Mouse (Mus musculus) limb, embryonic 15.5 days (tissue): ENCODE measurements at regions not wholly inside any gene's neighbourhood (a gene's known extent, or its start where the extent isn't known, plus 50 kb on each side); places are given as distances from the start of the nearest gene placed in this dataset.

ENCODE experiments used
- ATAC-seq: fragments of 200-750 bp; cut with Nextera tagmentation; 2 replicates; pipeline ENCODE4 v1.8.0; 2017; ENCODE audit warnings: low read depth, moderate TSS enrichment; ENCODE audit not compliant: insufficient number of reproducible peaks, low FRiP score, low TSS enrichment
- H3K27ac ChIP-seq: fragments of 300-500 bp; sonication (generic); 2 replicates; pipeline ENCODE4 v1.5.1; 2015; ENCODE audit warnings: moderate library complexity, mild to moderate bottlenecking, inconsistent platforms
- H3K27me3 ChIP-seq: fragments of 300-500 bp; sonication (generic); 2 replicates; pipeline ENCODE4 v1.6.1; 2015; ENCODE audit warnings: inconsistent platforms
- H3K36me3 ChIP-seq: fragments of 300-500 bp; sonication (generic); 2 replicates; pipeline ENCODE4 v1.6.1; 2015; ENCODE audit warnings: inconsistent platforms
- H3K4me1 ChIP-seq: fragments of 300-500 bp; sonication (generic); 2 replicates; pipeline ENCODE4 v1.6.1; 2015; ENCODE audit warnings: inconsistent platforms
- H3K4me2 ChIP-seq: fragments of 300-500 bp; sonication (generic); 2 replicates; pipeline ENCODE4 v1.6.1; 2015; ENCODE audit warnings: mild to moderate bottlenecking, inconsistent platforms
- H3K4me3 ChIP-seq: fragments of 300-500 bp; sonication (generic); 2 replicates; pipeline ENCODE4 v1.5.1; 2015; ENCODE audit warnings: mild to moderate bottlenecking, inconsistent platforms
- H3K9ac ChIP-seq: fragments of 300-500 bp; sonication (generic); 2 replicates; pipeline ENCODE4 v1.6.1; 2015; ENCODE audit warnings: inconsistent platforms
- H3K9me3 ChIP-seq: fragments of 300-500 bp; sonication (generic); 2 replicates; pipeline ENCODE4 v1.6.1; 2016; ENCODE audit warnings: inconsistent platforms
- WGBS: fragments of 180-500 bp; shearing (Covaris S2); methylation state at CpG from one replicate; pipeline ENCODE4 v1.1.7; 2015; 5-methylcytosine and 5-hydroxymethylcytosine counted together

- Histone ChIP-seq H3K9ac (no peak overlapping the region), H3K36me3 (no peaks in the 10 kb centered on the region), H3K9me3 (no peaks in the 10 kb centered on the region), H3K4me2 (no peak overlapping the region), H3K4me1 (no peaks in the 10 kb centered on the region), H3K27ac (no peak overlapping the region), H3K4me3 (no peak overlapping the region), H3K27me3 (no peaks in the 10 kb centered on the region)
- no peak for ATAC-seq
- 63% methylated on average over 5 of the region's 5 CpGs for WGBS
Measured at GRCm38 (mm10) chr3:115590716-115591115, 124.2 kb downstream of the S1pr1 start.

GRCm38 (mm10) chr3:115588585-115588984, 126.3 kb downstream of the S1pr1 start:
- no peak overlapping the region for H3K9ac ChIP-seq
- H3K36me3 ChIP-seq, result no peaks in the 10 kb centered on the region
- H3K27me3 ChIP-seq, result no peaks in the 10 kb centered on the region
- H3K9me3 ChIP-seq, result no peaks in the 10 kb centered on the region
- WGBS, result 33% methylated on average over 2 of the region's 2 CpGs
- no peak for ATAC-seq
- H3K4me1 ChIP-seq, result no peaks in the 10 kb centered on the region
- no peak overlapping the region for H3K27ac ChIP-seq
- H3K4me2 ChIP-seq, result no peak overlapping the region
- H3K4me3 ChIP-seq, result no peak overlapping the region

GRCm38 (mm10) chr3:115580131-115580932, 134.5 kb downstream of the S1pr1 start:
- no peaks in the 10 kb centered on the region for H3K4me1 ChIP-seq
- H3K27ac ChIP-seq, result no peak overlapping the region
- no peaks in the 10 kb centered on the region for H3K9me3 ChIP-seq
- WGBS, result 35% methylated on average over 4 of the region's 4 CpGs
- H3K4me2 ChIP-seq, result no peak overlapping the region
- ATAC-seq, result no peak
- no peaks in the 10 kb centered on the region for H3K36me3 ChIP-seq
- no peak overlapping the region for H3K9ac ChIP-seq
- no peaks in the 10 kb centered on the region for H3K27me3 ChIP-seq
- no peak overlapping the region for H3K4me3 ChIP-seq

- H3K4me2 ChIP-seq, result no peak overlapping the region
- H3K27me3 ChIP-seq, result no peaks in the 10 kb centered on the region
- no peak overlapping the region for H3K27ac ChIP-seq
- no peaks in the 10 kb centered on the region for H3K9me3 ChIP-seq
- no peak for ATAC-seq
- H3K4me1 ChIP-seq, result no peaks in the 10 kb centered on the region
- H3K9ac ChIP-seq, result no peak overlapping the region
- no peaks in the 10 kb centered on the region for H3K36me3 ChIP-seq
- WGBS, result 87% methylated on average over 2 of the region's 2 CpGs
- no peak overlapping the region for H3K4me3 ChIP-seq
Measured at GRCm38 (mm10) chr3:115575371-115575770, 139.5 kb downstream of the S1pr1 start.

- no peaks in the 10 kb centered on the region for H3K36me3 ChIP-seq
- no peak overlapping the region for H3K9ac ChIP-seq
- WGBS, result 79% methylated on average over 7 of the region's 7 CpGs
- H3K27ac ChIP-seq, result no peak overlapping the region
- no peaks in the 10 kb centered on the region for H3K9me3 ChIP-seq
- H3K4me1 ChIP-seq, result no peaks in the 10 kb centered on the region
- H3K4me2 ChIP-seq, result no peak overlapping the region
- H3K4me3 ChIP-seq, result no peak overlapping the region
- ATAC-seq, result no peak
- no peaks in the 10 kb centered on the region for H3K27me3 ChIP-seq
Measured at GRCm38 (mm10) chr3:115562735-115563134, 152.1 kb downstream of the S1pr1 start.

GRCm38 (mm10) chr3:115554809-115555708, 159.8 kb downstream of the S1pr1 start:
- Histone ChIP-seq H3K36me3 (no peaks in the 10 kb centered on the region), H3K9me3 (no peaks in the 10 kb centered on the region), H3K4me2 (no peak overlapping the region), H3K27me3 (no peaks in the 10 kb centered on the region), H3K9ac (no peak overlapping the region), H3K4me1 (peaks cover 12% of the 10 kb centered on the region), H3K4me3 (no peak overlapping the region), H3K27ac (no peak overlapping the region)
- 39% methylated on average over 10 of the region's 10 CpGs for WGBS
- ATAC-seq, result no peak

GRCm38 (mm10) chr3:115553848-115554515, 160.9 kb downstream of the S1pr1 start:
- H3K27ac ChIP-seq, result no peak overlapping the region
- no peaks in the 10 kb centered on the region for H3K36me3 ChIP-seq
- peak overlapping the region; percentile 24; the same call in 1 of the 2 replicates for H3K4me2 ChIP-seq
- no peaks in the 10 kb centered on the region for H3K27me3 ChIP-seq
- no peaks in the 10 kb centered on the region for H3K9me3 ChIP-seq
- H3K4me1 ChIP-seq, result peaks cover 12% of the 10 kb centered on the region
- 20% methylated on average over 10 of the region's 10 CpGs for whole genome bisulfite sequencing
- H3K9ac ChIP-seq, result no peak overlapping the region
- no peak overlapping the region; the same call in 1 of the 2 replicates for H3K4me3 ChIP-seq
- no peak for ATAC-seq

GRCm38 (mm10) chr3:115541789-115542188, 173.1 kb downstream of the S1pr1 start:
- Histone ChIP-seq H3K9ac (no peak overlapping the region), H3K4me2 (no peak overlapping the region), H3K9me3 (no peaks in the 10 kb centered on the region), H3K4me3 (no peak overlapping the region), H3K36me3 (no peaks in the 10 kb centered on the region), H3K27me3 (no peaks in the 10 kb centered on the region), H3K4me1 (no peaks in the 10 kb centered on the region), H3K27ac (no peak overlapping the region)
- WGBS, result 82% methylated on average over 1 of the region's 1 CpGs
- ATAC-seq, result no peak

- ATAC-seq, result no peak
- H3K27me3 ChIP-seq, result no peaks in the 10 kb centered on the region
- no peak overlapping the region for H3K27ac ChIP-seq
- 84% methylated on average over 6 of the region's 6 CpGs for WGBS
- H3K9ac ChIP-seq, result no peak overlapping the region
- H3K9me3 ChIP-seq, result no peaks in the 10 kb centered on the region
- H3K4me1 ChIP-seq, result no peaks in the 10 kb centered on the region
- H3K36me3 ChIP-seq, result no peaks in the 10 kb centered on the region
- H3K4me3 ChIP-seq, result no peak overlapping the region
- H3K4me2 ChIP-seq, result no peak overlapping the region
Measured at GRCm38 (mm10) chr3:115538355-115538754, 176.5 kb downstream of the S1pr1 start.

- no peak overlapping the region for H3K27ac ChIP-seq
- WGBS, result 82% methylated on average over 18 of the region's 18 CpGs
- H3K9ac ChIP-seq, result no peak overlapping the region
- H3K36me3 ChIP-seq, result no peaks in the 10 kb centered on the region
- no peak overlapping the region for H3K4me3 ChIP-seq
- no peaks in the 10 kb centered on the region for H3K9me3 ChIP-seq
- H3K27me3 ChIP-seq, result no peaks in the 10 kb centered on the region
- no peak overlapping the region for H3K4me2 ChIP-seq
- no peaks in the 10 kb centered on the region for H3K4me1 ChIP-seq
- no peak for ATAC-seq
Measured at GRCm38 (mm10) chr3:115532141-115532735, 182.6 kb downstream of the S1pr1 start.

- Histone ChIP-seq H3K4me2 (no peak overlapping the region), H3K4me3 (no peak overlapping the region), H3K27me3 (no peaks in the 10 kb centered on the region), H3K4me1 (no peaks in the 10 kb centered on the region), H3K9me3 (no peaks in the 10 kb centered on the region), H3K9ac (no peak overlapping the region), H3K36me3 (no peaks in the 10 kb centered on the region), H3K27ac (no peak overlapping the region)
- ATAC-seq, result no peak
- WGBS, result 79% methylated on average over 3 of the region's 3 CpGs
Measured at GRCm38 (mm10) chr3:115530441-115530840, 184.4 kb downstream of the S1pr1 start.
